Mouse (Mus musculus) forebrain, embryonic 14.5 days (tissue): ENCODE results near the gene Nr4a3. TPM values are rescaled to one million over a fixed set of nuclear protein-coding genes. Genes with fewer than 3 reads are reported as not detected.

Experiments
- ATAC-seq: fragments of 200-750 bp; cut with Nextera tagmentation; 2 replicates; pipeline ENCODE4 v1.8.0; 2017; ENCODE audit warnings: mild to moderate bottlenecking, moderate library complexity
- DNase-seq: peaks from one replicate; pipeline ENCODE4 v3.0.0-alpha.2; 2015; ENCODE audit warnings: low spot score
- H3K27ac ChIP-seq: fragments of 300-500 bp; sonication (generic); 2 replicates; pipeline ENCODE4 v1.5.1; 2014; ENCODE audit warnings: low read depth, mild to moderate bottlenecking, control low read depth, low read length, moderate library complexity
- H3K27me3 ChIP-seq: fragments of 300-500 bp; sonication (generic); replicated peaks from 2 replicates; pipeline ENCODE4 v1.6.1; 2014; ENCODE audit warnings: low read length, control low read depth, mixed read lengths; ENCODE audit not compliant: control insufficient read depth, insufficient read depth
- H3K36me3 ChIP-seq: fragments of 300-500 bp; sonication (generic); 2 replicates; pipeline ENCODE4 v1.6.1; 2014; ENCODE audit warnings: low read length, control low read depth; ENCODE audit not compliant: control insufficient read depth, insufficient read depth
- H3K4me1 ChIP-seq: fragments of 300-500 bp; sonication (generic); 2 replicates; pipeline ENCODE4 v1.6.1; 2014; ENCODE audit warnings: antibody characterized with exemption, low read length, control low read depth; ENCODE audit not compliant: control insufficient read depth, insufficient read depth
- H3K4me2 ChIP-seq: fragments of 300-500 bp; sonication (generic); 2 replicates; pipeline ENCODE4 v1.6.1; 2014; ENCODE audit warnings: mild to moderate bottlenecking, control low read depth, low read length
- H3K4me3 ChIP-seq: fragments of 300-500 bp; sonication (generic); 2 replicates; pipeline ENCODE4 v1.5.1; 2014; ENCODE audit warnings: low read depth, low read length, control low read depth
- H3K9ac ChIP-seq: fragments of 300-500 bp; sonication (generic); 2 replicates; pipeline ENCODE4 v1.6.1; 2014; ENCODE audit warnings: mild to moderate bottlenecking, low read length, control low read depth, moderate library complexity
- H3K9me3 ChIP-seq: fragments of 300-500 bp; sonication (generic); replicated peaks from 2 replicates; pipeline ENCODE4 v1.6.1; 2016; ENCODE audit warnings: low read length, control low read depth, mixed read lengths; ENCODE audit not compliant: control insufficient read depth
- WGBS: fragments of 180-500 bp; shearing (Covaris S2); extraction: QIAGEN DNeasy Blood & Tissue Kit; methylation state at CpG from one replicate; pipeline ENCODE4 v1.1.7; 2014; 5-methylcytosine and 5-hydroxymethylcytosine counted together
- polyA plus RNA-seq: library from polyadenylated mRNA; unstranded; fragments of >200 nt; fragmentation: Nextera tagmentation; extraction: Ambion mirVana; gene quantifications from 2 replicates; pipeline ENCODE4 v1.2.1, GENCODE M21; 2014

The Nr4a3 gene
- polyA plus RNA-seq, 1 experiment from 2014 or later: 3.7 TPM

DNA sequence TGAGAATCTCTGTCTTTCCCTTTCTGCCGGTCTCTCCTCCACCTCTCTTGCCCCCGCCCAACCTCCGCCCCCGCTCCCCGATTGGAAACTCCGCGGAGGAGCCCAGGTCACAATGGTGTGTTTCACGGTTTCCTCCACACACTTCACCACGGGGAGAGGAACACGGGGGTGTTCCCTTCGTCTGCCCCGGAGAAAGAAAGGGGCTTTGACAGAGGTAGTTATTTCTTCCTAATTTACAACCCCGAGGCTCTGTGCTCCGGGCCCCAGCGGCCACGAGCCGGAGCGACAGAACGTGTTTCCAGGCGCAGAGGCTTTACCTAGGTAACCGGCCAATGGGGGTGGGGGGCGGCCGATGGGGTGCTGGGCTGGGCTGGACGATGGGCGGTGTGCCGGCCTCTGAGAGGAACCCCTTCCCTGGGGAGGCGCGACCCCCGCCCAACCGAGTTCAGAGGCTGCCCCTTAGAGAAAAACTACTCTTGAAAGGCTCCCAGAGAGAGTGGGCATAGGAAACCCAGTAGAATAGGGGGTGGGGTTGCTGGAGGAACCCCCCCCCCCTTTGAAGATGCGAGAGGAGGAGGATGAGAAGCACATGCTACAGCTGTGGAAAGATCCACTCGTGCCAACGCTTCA, 2.3 kb downstream of the Nr4a3 start:
- H3K27ac ChIP-seq: no peak overlapping the region

DNA sequence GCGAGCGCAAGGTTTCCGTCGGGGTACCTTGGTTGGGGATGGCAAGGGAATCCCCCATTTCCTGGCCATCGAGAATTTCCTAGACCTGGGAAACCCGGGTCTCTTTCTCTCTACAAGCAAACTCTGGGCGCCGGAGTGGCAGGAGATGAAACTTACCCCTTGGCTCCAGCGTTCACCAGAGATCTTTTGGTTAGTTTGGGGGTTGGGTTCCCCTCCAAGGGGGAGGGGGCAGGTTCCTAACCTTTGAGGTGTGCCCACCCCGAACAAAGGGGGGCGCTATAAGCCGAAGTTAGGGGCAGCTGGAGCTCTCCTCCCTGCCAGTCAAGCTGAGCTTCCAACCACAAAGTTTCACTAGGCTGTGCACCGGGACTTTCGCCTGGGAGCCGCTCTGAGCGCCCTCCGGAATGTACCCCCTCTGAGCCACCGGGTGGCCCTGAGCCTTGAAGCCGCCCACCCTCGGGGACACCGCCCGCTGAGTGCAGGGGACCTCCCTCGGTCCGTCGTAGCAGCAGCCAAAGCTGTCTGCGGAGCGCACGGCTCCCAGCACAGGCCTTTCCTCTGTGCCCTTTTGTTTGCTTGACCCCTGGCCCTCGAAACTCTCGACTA, 2.9 kb downstream of the Nr4a3 start:
- Histone ChIP-seq H3K27ac (no peak overlapping the region), H3K4me3 (peak overlapping the region; percentile 68), H3K4me2 (peak overlapping the region; percentile 99), H3K9ac (peak overlapping the region; percentile 72), H3K4me1 (peaks cover 29% of the 10 kb centered on the region), H3K9me3 (no peaks in the 10 kb centered on the region), H3K36me3 (no peaks in the 10 kb centered on the region), H3K27me3 (peaks cover 46% of the 10 kb centered on the region)
- peak; percentile 30 for DNase-seq
- no peak for ATAC-seq
- WGBS: 1% methylated on average over 30 of the region's 30 CpGs

More for the DNA sequence above, 2.3 kb downstream of the Nr4a3 start:
- Histone ChIP-seq H3K27me3 (peaks cover 44% of the 10 kb centered on the region), H3K4me2 (peak overlapping the region; percentile 99), H3K9me3 (no peaks in the 10 kb centered on the region), H3K9ac (peak overlapping the region; percentile 72), H3K36me3 (no peaks in the 10 kb centered on the region), H3K4me3 (peak overlapping the region; percentile 68), H3K4me1 (peaks cover 29% of the 10 kb centered on the region)
- DNase-seq (peak; percentile 20), ATAC-seq (no peak)
- under 1% methylated on average over 33 of the region's 33 CpGs for WGBS

DNA sequence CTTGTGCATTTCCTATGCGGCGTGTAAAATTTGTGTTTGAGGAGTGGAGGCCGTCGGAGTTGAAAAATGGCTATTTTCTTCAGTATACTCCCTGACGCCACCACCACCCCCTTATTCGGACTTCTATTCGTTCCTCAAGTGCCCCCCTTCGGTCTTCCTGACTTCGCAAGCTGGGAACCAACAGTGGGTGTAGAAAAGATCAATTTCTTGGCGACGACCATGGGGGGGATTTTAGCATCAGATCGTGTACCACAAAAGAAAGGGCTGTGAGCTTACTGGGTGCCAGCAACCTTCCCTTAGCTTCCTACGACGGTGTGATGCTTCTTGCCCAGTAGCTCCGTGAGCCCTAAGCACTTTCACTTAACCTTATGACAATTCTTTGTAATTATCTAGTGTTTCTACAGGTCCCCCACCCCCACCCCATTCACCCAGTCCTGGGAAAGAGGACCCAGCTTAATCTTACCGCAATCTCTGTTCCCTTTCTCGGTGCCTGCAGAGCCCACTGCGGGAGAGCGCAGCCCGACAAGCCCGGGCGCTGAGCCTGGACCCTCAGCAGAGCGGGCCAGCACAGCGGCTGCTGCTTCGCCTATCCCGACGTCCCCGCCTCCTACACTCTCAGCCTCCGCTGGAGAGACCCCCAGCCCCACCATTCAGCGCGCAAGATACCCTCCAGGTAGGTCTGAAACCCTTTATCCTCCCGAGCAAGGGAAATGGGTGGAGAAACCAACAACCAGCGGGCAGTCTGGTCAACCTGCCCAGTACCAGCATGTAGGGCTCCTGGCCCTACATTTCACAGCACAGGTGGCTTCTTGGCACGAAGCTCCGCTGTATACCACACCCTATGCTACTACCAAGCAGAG, 3.7 kb downstream of the Nr4a3 start:
- 3% methylated on average over 35 of the region's 35 CpGs for WGBS
- peak overlapping the region; percentile 47 for H3K9ac ChIP-seq
- ATAC-seq (no peak), DNase-seq (peak; percentile 39)
- H3K4me1 ChIP-seq: peaks cover 29% of the 10 kb centered on the region
- peaks cover 46% of the 10 kb centered on the region for H3K27me3 ChIP-seq
- H3K36me3 ChIP-seq: no peaks in the 10 kb centered on the region
- peak overlapping the region; percentile 68 for H3K4me3 ChIP-seq
- no peak overlapping the region for H3K27ac ChIP-seq
- no peaks in the 10 kb centered on the region for H3K9me3 ChIP-seq
- peak overlapping the region; percentile 99 for H3K4me2 ChIP-seq

DNA sequence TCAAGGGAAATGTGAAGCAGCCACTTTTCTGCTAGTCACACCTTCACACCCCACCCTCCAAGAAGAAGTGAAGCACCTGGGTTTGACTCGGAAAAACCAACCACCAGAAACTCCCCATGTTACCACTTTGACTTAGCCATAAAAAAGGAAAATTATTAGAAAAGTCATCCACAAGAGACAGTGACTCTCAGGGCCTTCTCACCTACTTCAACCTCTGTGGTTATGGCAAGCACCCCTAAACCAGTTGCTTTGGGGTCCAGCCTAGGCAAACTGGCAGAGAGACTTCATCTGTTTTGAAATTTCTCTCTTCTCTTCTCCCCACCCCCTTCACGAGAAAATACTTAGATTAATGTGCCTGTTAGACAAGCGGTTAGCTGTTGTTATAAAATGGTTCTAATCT, 5.1 kb downstream of the Nr4a3 start:
- Histone ChIP-seq H3K27ac (no peak overlapping the region), H3K4me3 (no peak overlapping the region), H3K36me3 (no peaks in the 10 kb centered on the region), H3K4me2 (no peak overlapping the region), H3K27me3 (peaks cover 46% of the 10 kb centered on the region), H3K4me1 (peaks cover 25% of the 10 kb centered on the region), H3K9me3 (no peaks in the 10 kb centered on the region), H3K9ac (no peak overlapping the region)
- 76% methylated on average over 3 of the region's 3 CpGs for WGBS
- DNase-seq (no peak), ATAC-seq (no peak)

DNA sequence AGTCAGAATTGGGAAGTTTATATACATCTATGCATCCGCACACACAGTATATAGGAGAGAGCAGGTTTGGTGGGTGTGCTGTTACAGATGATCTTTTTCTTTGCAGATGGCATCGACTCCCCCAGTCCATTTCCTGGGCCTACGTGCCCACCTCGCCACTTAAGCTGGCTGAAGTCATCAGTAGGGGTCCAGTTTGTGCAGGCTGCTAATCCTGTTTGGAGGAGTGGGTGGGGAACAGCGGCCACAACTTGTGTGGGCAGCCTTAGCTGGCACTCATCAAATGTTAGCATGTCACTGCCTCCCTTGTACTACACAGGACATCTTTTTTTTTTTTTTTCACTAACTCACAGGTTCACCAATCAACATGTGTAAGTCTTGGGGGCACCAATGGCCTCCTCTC, 5.5 kb downstream of the Nr4a3 start:
- Histone ChIP-seq H3K9me3 (no peaks in the 10 kb centered on the region), H3K4me3 (no peak overlapping the region), H3K27me3 (peaks cover 46% of the 10 kb centered on the region), H3K4me1 (peaks cover 25% of the 10 kb centered on the region), H3K27ac (no peak overlapping the region), H3K4me2 (no peak overlapping the region), H3K9ac (no peak overlapping the region), H3K36me3 (no peaks in the 10 kb centered on the region)
- 42% methylated on average over 5 of the region's 5 CpGs for WGBS
- ATAC-seq (no peak), DNase-seq (no peak)

DNA sequence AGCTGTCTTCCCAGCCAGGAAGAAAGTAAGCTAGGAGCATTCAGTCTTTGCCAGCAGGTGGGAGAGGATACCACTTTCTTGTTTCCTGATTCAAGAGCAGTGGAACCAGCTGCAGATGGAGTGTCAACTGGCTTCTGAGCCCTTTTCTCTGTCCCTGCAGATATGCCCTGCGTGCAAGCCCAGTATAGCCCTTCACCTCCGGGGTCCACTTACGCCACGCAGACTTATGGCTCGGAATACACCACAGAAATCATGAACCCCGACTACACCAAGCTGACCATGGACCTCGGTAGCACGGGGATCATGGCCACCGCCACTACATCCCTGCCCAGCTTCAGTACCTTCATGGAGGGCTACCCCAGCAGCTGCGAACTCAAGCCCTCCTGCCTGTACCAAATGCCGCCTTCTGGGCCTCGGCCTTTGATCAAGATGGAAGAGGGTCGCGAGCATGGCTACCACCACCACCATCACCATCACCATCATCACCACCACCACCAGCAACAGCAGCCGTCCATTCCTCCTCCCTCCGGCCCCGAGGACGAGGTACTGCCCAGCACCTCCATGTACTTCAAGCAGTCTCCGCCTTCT, 6.2 kb downstream of the Nr4a3 start:
- H3K27me3 ChIP-seq: peaks cover 46% of the 10 kb centered on the region
- H3K9me3 ChIP-seq: no peaks in the 10 kb centered on the region
- 21% methylated on average over 18 of the region's 19 CpGs for whole genome bisulfite sequencing
- ATAC-seq (no peak), DNase-seq (no peak)
- H3K27ac ChIP-seq: no peak overlapping the region
- H3K36me3 ChIP-seq: no peaks in the 10 kb centered on the region
- H3K9ac ChIP-seq: peak overlapping the region; percentile 56
- H3K4me2 ChIP-seq: peak overlapping the region; percentile 59
- peaks cover 25% of the 10 kb centered on the region for H3K4me1 ChIP-seq
- peak overlapping the region; percentile 30 for H3K4me3 ChIP-seq

DNA sequence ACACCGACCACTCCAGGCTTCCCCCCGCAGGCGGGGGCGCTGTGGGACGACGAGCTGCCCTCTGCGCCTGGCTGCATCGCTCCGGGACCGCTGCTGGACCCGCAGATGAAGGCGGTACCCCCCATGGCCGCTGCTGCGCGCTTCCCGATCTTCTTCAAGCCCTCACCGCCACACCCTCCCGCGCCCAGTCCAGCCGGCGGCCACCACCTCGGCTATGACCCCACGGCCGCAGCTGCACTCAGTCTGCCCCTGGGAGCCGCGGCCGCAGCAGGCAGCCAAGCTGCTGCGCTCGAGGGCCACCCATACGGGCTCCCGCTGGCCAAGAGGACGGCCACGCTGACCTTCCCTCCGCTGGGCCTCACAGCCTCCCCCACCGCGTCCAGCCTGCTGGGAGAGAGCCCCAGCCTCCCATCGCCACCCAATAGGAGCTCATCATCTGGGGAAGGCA, 6.7 kb downstream of the Nr4a3 start:
- 0 out of 2 replicates have a peak, but pooled peaks have one; percentile 11 for ATAC-seq

DNA sequence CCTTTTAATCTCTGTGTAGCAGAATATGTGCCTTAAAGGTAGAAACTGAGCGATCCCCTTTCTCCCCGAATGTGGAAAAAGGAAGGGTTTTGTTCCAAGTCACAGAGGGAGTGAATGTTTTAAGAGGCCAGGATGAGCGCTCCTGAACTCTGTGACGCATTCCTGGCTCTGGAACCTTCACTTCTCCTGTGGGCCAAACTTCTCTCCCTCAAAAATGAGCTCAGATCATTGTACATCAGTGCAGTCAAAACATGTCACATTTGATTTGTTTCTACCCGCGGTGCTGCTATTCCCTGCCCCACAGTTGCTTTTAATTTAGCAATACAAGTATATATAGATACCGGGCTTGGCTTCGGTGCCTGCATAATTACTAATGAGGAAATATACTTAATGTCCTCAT, 16.8 kb downstream of the Nr4a3 start:
- WGBS: 60% methylated on average over 8 of the region's 8 CpGs
- Histone ChIP-seq H3K36me3 (no peaks in the 10 kb centered on the region), H3K27ac (no peak overlapping the region), H3K27me3 (no peaks in the 10 kb centered on the region), H3K4me2 (no peak overlapping the region), H3K9ac (no peak overlapping the region), H3K9me3 (no peaks in the 10 kb centered on the region), H3K4me3 (no peak overlapping the region), H3K4me1 (no peaks in the 10 kb centered on the region)
- DNase-seq (no peak), ATAC-seq (no peak)

More for the DNA sequence above, 6.7 kb downstream of the Nr4a3 start:
- WGBS: 3% methylated on average over 33 of the region's 37 CpGs
- Histone ChIP-seq H3K4me1 (peaks cover 22% of the 10 kb centered on the region), H3K9me3 (no peaks in the 10 kb centered on the region), H3K27me3 (peaks cover 46% of the 10 kb centered on the region), H3K27ac (no peak overlapping the region), H3K4me3 (peak overlapping the region; percentile 30), H3K9ac (peak overlapping the region; percentile 56), H3K36me3 (no peaks in the 10 kb centered on the region), H3K4me2 (peak overlapping the region; percentile 59)
- DNase-seq: no peak
